Mouse (Mus musculus): ENCODE measurements at regions not wholly inside any gene's neighbourhood (a gene's known extent, or its start where the extent isn't known, plus 50 kb on each side); places are given as distances from the start of the nearest gene placed in this dataset.
A peak's percentile ranks its signal among the peaks of the same experiment; 100 is the strongest.

- ATAC-seq (replicated peaks; ENCODE audit: insufficient number of reproducible peaks, low FRiP score, low TSS enrichment, low read depth) (no peak), DNase-seq (ENCODE audit: low spot score) (no peak)
- Histone ChIP-seq H3K4me2 (ENCODE audit: low read depth, low read length) (no peak overlapping the region), H3K4me1 (ENCODE audit: control insufficient read depth, insufficient read depth, low read length) (no peaks in the 10 kb centered on the region), H3K4me3 (ENCODE audit: low read depth, low read length) (no peak overlapping the region), H3K9ac (replicated peaks; ENCODE audit: low read length) (no peak overlapping the region), H3K27me3 (ENCODE audit: control insufficient read depth, insufficient read depth, low read length) (no peaks in the 10 kb centered on the region), H3K27ac (replicated peaks; ENCODE audit: low read depth, low read length) (no peak overlapping the region), H3K36me3 (replicated peaks; ENCODE audit: control insufficient read depth, insufficient read depth, low read depth, low read length) (no peaks in the 10 kb centered on the region), H3K9me3 (replicated peaks; ENCODE audit: control insufficient read depth, low read length) (no peaks in the 10 kb centered on the region)
- 74% methylated on average over 2 of the region's 2 CpGs for WGBS
These were observed 319.2 kb downstream of the Kctd12 start for GRCm38 (mm10) chr14:102663240-102663639.

- Histone ChIP-seq H3K4me3 (ENCODE audit: low read depth, low read length) (no peak overlapping the region), H3K4me1 (ENCODE audit: control insufficient read depth, insufficient read depth, low read length) (no peaks in the 10 kb centered on the region), H3K9ac (replicated peaks; ENCODE audit: low read length) (no peak overlapping the region), H3K27me3 (ENCODE audit: control insufficient read depth, insufficient read depth, low read length) (no peaks in the 10 kb centered on the region), H3K27ac (replicated peaks; ENCODE audit: low read depth, low read length) (no peak overlapping the region), H3K36me3 (replicated peaks; ENCODE audit: control insufficient read depth, insufficient read depth, low read depth, low read length) (no peaks in the 10 kb centered on the region), H3K4me2 (ENCODE audit: low read depth, low read length) (no peak overlapping the region), H3K9me3 (replicated peaks; ENCODE audit: control insufficient read depth, low read length) (no peaks in the 10 kb centered on the region)
- no peak for ATAC-seq (replicated peaks; ENCODE audit: insufficient number of reproducible peaks, low FRiP score, low TSS enrichment, low read depth)
- 78% methylated on average over 11 of the region's 11 CpGs for WGBS
- no peak for DNase-seq (ENCODE audit: low spot score)
These were observed 322.1 kb downstream of the Kctd12 start for GRCm38 (mm10) chr14:102660351-102660750.

GRCm38 (mm10) chr14:102656235-102656634 lies 326.2 kb downstream of the Kctd12 start:
- no peak overlapping the region for H3K4me2 ChIP-seq (ENCODE audit: low read depth, low read length)
- DNase-seq (ENCODE audit: low spot score) (no peak), ATAC-seq (replicated peaks; ENCODE audit: insufficient number of reproducible peaks, low FRiP score, low TSS enrichment, low read depth) (no peak)
- H3K27ac ChIP-seq (replicated peaks; ENCODE audit: low read depth, low read length) = no peak overlapping the region
- no peaks in the 10 kb centered on the region for H3K27me3 ChIP-seq (ENCODE audit: control insufficient read depth, insufficient read depth, low read length)
- H3K9ac ChIP-seq (replicated peaks; ENCODE audit: low read length) = no peak overlapping the region
- no peaks in the 10 kb centered on the region for H3K36me3 ChIP-seq (replicated peaks; ENCODE audit: control insufficient read depth, insufficient read depth, low read depth, low read length)
- no peaks in the 10 kb centered on the region for H3K4me1 ChIP-seq (ENCODE audit: control insufficient read depth, insufficient read depth, low read length)
- no peak overlapping the region for H3K4me3 ChIP-seq (ENCODE audit: low read depth, low read length)
- 76% methylated on average over 1 of the region's 1 CpGs for WGBS
- no peaks in the 10 kb centered on the region for H3K9me3 ChIP-seq (replicated peaks; ENCODE audit: control insufficient read depth, low read length)

GRCm38 (mm10) chr14:102629601-102630000 lies 352.8 kb downstream of the Kctd12 start:
- Histone ChIP-seq H3K27ac (replicated peaks; ENCODE audit: low read depth, low read length) (no peak overlapping the region), H3K27me3 (ENCODE audit: control insufficient read depth, insufficient read depth, low read length) (no peaks in the 10 kb centered on the region), H3K4me3 (ENCODE audit: low read depth, low read length) (no peak overlapping the region), H3K4me2 (ENCODE audit: low read depth, low read length) (no peak overlapping the region), H3K9me3 (replicated peaks; ENCODE audit: control insufficient read depth, low read length) (no peaks in the 10 kb centered on the region), H3K36me3 (replicated peaks; ENCODE audit: control insufficient read depth, insufficient read depth, low read depth, low read length) (no peaks in the 10 kb centered on the region), H3K9ac (replicated peaks; ENCODE audit: low read length) (no peak overlapping the region), H3K4me1 (ENCODE audit: control insufficient read depth, insufficient read depth, low read length) (no peaks in the 10 kb centered on the region)
- DNase-seq (ENCODE audit: low spot score) = no peak
- 49% methylated on average over 2 of the region's 2 CpGs for WGBS
- no peak for ATAC-seq (replicated peaks; ENCODE audit: insufficient number of reproducible peaks, low FRiP score, low TSS enrichment, low read depth)

- Histone ChIP-seq H3K36me3 (replicated peaks; ENCODE audit: control insufficient read depth, insufficient read depth, low read depth, low read length) (no peaks in the 10 kb centered on the region), H3K4me2 (ENCODE audit: low read depth, low read length) (no peak overlapping the region), H3K27ac (replicated peaks; ENCODE audit: low read depth, low read length) (no peak overlapping the region), H3K9me3 (replicated peaks; ENCODE audit: control insufficient read depth, low read length) (no peaks in the 10 kb centered on the region), H3K27me3 (ENCODE audit: control insufficient read depth, insufficient read depth, low read length) (no peaks in the 10 kb centered on the region), H3K4me1 (ENCODE audit: control insufficient read depth, insufficient read depth, low read length) (no peaks in the 10 kb centered on the region), H3K4me3 (ENCODE audit: low read depth, low read length) (no peak overlapping the region), H3K9ac (replicated peaks; ENCODE audit: low read length) (no peak overlapping the region)
- DNase-seq (ENCODE audit: low spot score) (no peak), ATAC-seq (replicated peaks; ENCODE audit: insufficient number of reproducible peaks, low FRiP score, low TSS enrichment, low read depth) (no peak)
These were observed 360.9 kb downstream of the Kctd12 start for GRCm38 (mm10) chr14:102621546-102621945.

GRCm38 (mm10) chr14:102619056-102619455 lies 363.4 kb downstream of the Kctd12 start:
- Histone ChIP-seq H3K4me1 (ENCODE audit: control insufficient read depth, insufficient read depth, low read length) (no peaks in the 10 kb centered on the region), H3K27me3 (ENCODE audit: control insufficient read depth, insufficient read depth, low read length) (no peaks in the 10 kb centered on the region), H3K27ac (replicated peaks; ENCODE audit: low read depth, low read length) (no peak overlapping the region), H3K4me3 (ENCODE audit: low read depth, low read length) (no peak overlapping the region), H3K9me3 (replicated peaks; ENCODE audit: control insufficient read depth, low read length) (no peaks in the 10 kb centered on the region), H3K4me2 (ENCODE audit: low read depth, low read length) (no peak overlapping the region), H3K36me3 (replicated peaks; ENCODE audit: control insufficient read depth, insufficient read depth, low read depth, low read length) (no peaks in the 10 kb centered on the region), H3K9ac (replicated peaks; ENCODE audit: low read length) (no peak overlapping the region)
- no peak for ATAC-seq (replicated peaks; ENCODE audit: insufficient number of reproducible peaks, low FRiP score, low TSS enrichment, low read depth)
- DNase-seq (ENCODE audit: low spot score) = peak; percentile 77
- 16% methylated on average over 4 of the region's 4 CpGs for WGBS

GRCm38 (mm10) chr14:102615588-102616309 lies 366.7 kb downstream of the Kctd12 start:
- no peaks in the 10 kb centered on the region for H3K9me3 ChIP-seq (replicated peaks; ENCODE audit: control insufficient read depth, low read length)
- H3K9ac ChIP-seq (replicated peaks; ENCODE audit: low read length) = no peak overlapping the region
- H3K36me3 ChIP-seq (replicated peaks; ENCODE audit: control insufficient read depth, insufficient read depth, low read depth, low read length) = no peaks in the 10 kb centered on the region
- 73% methylated on average over 7 of the region's 7 CpGs for WGBS
- no peak overlapping the region for H3K4me3 ChIP-seq (ENCODE audit: low read depth, low read length)
- no peaks in the 10 kb centered on the region for H3K27me3 ChIP-seq (ENCODE audit: control insufficient read depth, insufficient read depth, low read length)
- no peaks in the 10 kb centered on the region for H3K4me1 ChIP-seq (ENCODE audit: control insufficient read depth, insufficient read depth, low read length)
- DNase-seq (ENCODE audit: low spot score) = no peak
- no peak for ATAC-seq (replicated peaks; ENCODE audit: insufficient number of reproducible peaks, low FRiP score, low TSS enrichment, low read depth)
- no peak overlapping the region for H3K27ac ChIP-seq (replicated peaks; ENCODE audit: low read depth, low read length)
- H3K4me2 ChIP-seq (ENCODE audit: low read depth, low read length) = no peak overlapping the region

GRCm38 (mm10) chr14:102606055-102606454 lies 376.4 kb downstream of the Kctd12 start:
- Histone ChIP-seq H3K27ac (replicated peaks; ENCODE audit: low read depth, low read length) (no peak overlapping the region), H3K9me3 (replicated peaks; ENCODE audit: control insufficient read depth, low read length) (no peaks in the 10 kb centered on the region), H3K9ac (replicated peaks; ENCODE audit: low read length) (no peak overlapping the region), H3K27me3 (ENCODE audit: control insufficient read depth, insufficient read depth, low read length) (no peaks in the 10 kb centered on the region), H3K4me3 (ENCODE audit: low read depth, low read length) (no peak overlapping the region), H3K4me1 (ENCODE audit: control insufficient read depth, insufficient read depth, low read length) (no peaks in the 10 kb centered on the region), H3K36me3 (replicated peaks; ENCODE audit: control insufficient read depth, insufficient read depth, low read depth, low read length) (no peaks in the 10 kb centered on the region), H3K4me2 (ENCODE audit: low read depth, low read length) (no peak overlapping the region)
- DNase-seq (ENCODE audit: low spot score) (no peak), ATAC-seq (replicated peaks; ENCODE audit: insufficient number of reproducible peaks, low FRiP score, low TSS enrichment, low read depth) (no peak)
- 76% methylated on average over 5 of the region's 5 CpGs for WGBS
